Mouse (Mus musculus) spleen, adult 2 months (tissue): ENCODE measurements around the gene Rab3c. TPM values are rescaled to one million over a fixed set of nuclear protein-coding genes. Genes with fewer than 3 reads are reported as not detected.

Experiments
- DNase-seq, 2 experiments: peaks; one replicate each; pipeline versions ENCODE4 v3.0.0 to v3.0.0-alpha.2; 2012 to 2021; ENCODE audit warnings: low spot score in 2 of 2, low read depth in 1 of 2
- H3K27ac ChIP-seq: fragments of 200-500 bp; 2 replicates; pipeline ENCODE4 v1.5.1; 2012; ENCODE audit warnings: low read length, inconsistent platforms; ENCODE audit not compliant: insufficient read depth
- H3K27me3 ChIP-seq: fragments of 200-500 bp; 2 replicates; pipeline ENCODE4 v1.6.1; 2012; ENCODE audit warnings: mild to moderate bottlenecking, moderate library complexity, low read length, inconsistent platforms; ENCODE audit not compliant: control insufficient read depth, insufficient read depth
- H3K36me3 ChIP-seq: fragments of 200-500 bp; 2 replicates; pipeline ENCODE4 v1.6.1; 2012; ENCODE audit warnings: mild to moderate bottlenecking, low read length, inconsistent platforms; ENCODE audit not compliant: control insufficient read depth, insufficient read depth
- H3K4me1 ChIP-seq: fragments of 200-500 bp; 2 replicates; pipeline ENCODE4 v1.6.1; 2011; ENCODE audit warnings: inconsistent platforms; ENCODE audit not compliant: control insufficient read depth, insufficient read depth, insufficient read length
- H3K4me3 ChIP-seq: fragments of 200-500 bp; 2 replicates; pipeline ENCODE4 v1.5.1; 2011; ENCODE audit warnings: mild to moderate bottlenecking, inconsistent platforms; ENCODE audit not compliant: insufficient read depth, insufficient read length; ENCODE audit errors: extremely low read depth
- CTCF ChIP-seq: fragments of 200-500 bp; IDR thresholded peaks from 2 replicates; pipeline ENCODE4 v1.5.1; 2011; ENCODE audit warnings: mild to moderate bottlenecking, inconsistent platforms; ENCODE audit not compliant: insufficient read depth, insufficient read length, insufficient replicate concordance; ENCODE audit errors: extremely low read depth
- POLR2A ChIP-seq: fragments of 200-500 bp; IDR thresholded peaks from 2 replicates; pipeline ENCODE4 v1.6.1; 2011; ENCODE audit warnings: low read depth, low read length, inconsistent platforms
- WGBS: fragments of 180-500 bp; shearing (Covaris S2); methylation state at CpG from one replicate; pipeline ENCODE4 v1.1.7; 2018; 5-methylcytosine and 5-hydroxymethylcytosine counted together
- polyA plus RNA-seq: library from polyadenylated mRNA; depleted of rRNA; stranded (reverse); fragments of >200 nt; gene quantifications from 2 replicates; pipeline ENCODE4 v1.2.3, GENCODE M21; 2012

Gene Rab3c
- polyA plus RNA-seq, 1 experiment = not detected

DNA sequence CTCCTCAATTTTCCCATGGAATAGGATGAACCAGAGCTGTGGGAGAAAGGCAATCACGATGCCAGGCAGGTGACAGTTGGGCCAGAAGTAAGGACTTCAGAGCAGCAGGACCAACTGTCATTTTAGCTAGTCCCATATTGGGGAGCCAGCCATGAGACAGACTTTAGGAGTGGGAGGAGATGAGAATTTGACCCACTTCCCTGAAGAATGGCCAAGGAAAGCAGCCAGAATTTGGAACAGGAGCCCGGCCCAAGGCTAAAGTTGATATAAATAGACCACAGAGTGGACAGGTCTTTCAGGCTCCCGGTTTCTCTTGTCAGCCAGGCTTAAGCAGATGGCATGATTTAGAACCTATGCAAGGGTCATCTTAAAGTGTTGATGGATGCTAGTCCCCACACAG lies 213.6 kb downstream of the Rab3c start:
- Histone ChIP-seq H3K27ac (no peak overlapping the region), H3K4me3 (no peak overlapping the region), H3K4me1 (no peaks in the 10 kb centered on the region), H3K27me3 (no peaks in the 10 kb centered on the region), H3K36me3 (no peaks in the 10 kb centered on the region)
- DNase-seq = no peak
- TF ChIP-seq CTCF (no peak), POLR2A (no peak)
- WGBS = 70% methylated on average over 3 of the region's 3 CpGs

DNA sequence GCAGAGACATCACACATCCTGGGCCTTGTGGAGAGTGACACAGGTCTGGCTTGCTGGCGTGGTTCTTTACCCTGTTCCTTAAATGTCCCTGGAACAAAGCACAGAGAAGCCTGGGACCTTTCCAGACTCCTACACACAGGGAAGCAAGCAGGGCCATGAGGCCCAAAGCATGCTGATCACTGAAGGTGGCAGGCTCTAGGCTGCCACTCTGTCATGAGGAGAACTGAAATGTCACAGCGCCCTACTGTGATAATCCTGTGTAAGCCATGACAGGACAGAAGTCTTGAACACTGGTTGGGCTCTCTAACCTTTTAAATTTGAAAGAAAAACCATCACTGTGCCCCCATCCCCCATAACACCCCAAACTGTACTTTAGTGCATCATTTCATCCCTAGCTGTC lies 214.1 kb downstream of the Rab3c start:
- Histone ChIP-seq H3K4me3 (no peak overlapping the region), H3K4me1 (no peaks in the 10 kb centered on the region), H3K36me3 (no peaks in the 10 kb centered on the region), H3K27me3 (no peaks in the 10 kb centered on the region), H3K27ac (no peak overlapping the region)
- no peak for TF ChIP-seq CTCF
- WGBS = 83% methylated on average over 2 of the region's 2 CpGs
- no peak for DNase-seq

DNA sequence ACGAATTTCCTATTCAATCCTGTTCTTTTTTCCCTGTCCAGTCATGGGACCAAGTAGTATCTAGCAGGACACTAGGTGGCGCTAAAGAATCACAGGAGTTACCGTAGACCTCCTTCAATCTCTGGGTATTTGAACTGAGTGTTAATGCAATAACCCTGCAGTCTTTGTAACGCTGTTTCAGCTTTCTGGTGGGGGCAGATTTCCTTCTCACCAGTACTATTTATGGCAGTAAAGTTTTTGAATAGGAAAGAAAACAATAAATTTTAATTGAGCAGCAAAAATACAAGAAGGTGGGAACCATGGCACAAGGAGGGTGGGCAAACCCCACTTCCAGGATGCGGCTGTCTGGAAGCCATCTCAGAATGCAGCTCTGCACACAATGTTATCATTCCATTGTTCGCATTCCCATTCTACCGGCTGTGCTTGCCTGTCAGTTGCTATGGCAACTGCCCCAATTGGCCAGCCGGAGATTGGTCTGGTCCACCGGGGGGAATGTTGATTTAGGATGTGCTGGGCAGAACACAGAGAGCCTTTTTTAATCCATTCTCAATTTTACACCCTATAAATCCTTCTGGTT lies 217.9 kb downstream of the Rab3c start:
- H3K27ac ChIP-seq = no peak overlapping the region
- H3K27me3 ChIP-seq = no peaks in the 10 kb centered on the region
- no peak overlapping the region for H3K4me3 ChIP-seq
- H3K4me1 ChIP-seq = no peaks in the 10 kb centered on the region
- TF ChIP-seq POLR2A (no peak), CTCF (peak; percentile 33; the same call in 1 of the 2 replicates)
- DNase-seq = peak; percentile 28 to 33
- WGBS = 29% methylated on average over 9 of the region's 9 CpGs
- no peaks in the 10 kb centered on the region for H3K36me3 ChIP-seq

DNA sequence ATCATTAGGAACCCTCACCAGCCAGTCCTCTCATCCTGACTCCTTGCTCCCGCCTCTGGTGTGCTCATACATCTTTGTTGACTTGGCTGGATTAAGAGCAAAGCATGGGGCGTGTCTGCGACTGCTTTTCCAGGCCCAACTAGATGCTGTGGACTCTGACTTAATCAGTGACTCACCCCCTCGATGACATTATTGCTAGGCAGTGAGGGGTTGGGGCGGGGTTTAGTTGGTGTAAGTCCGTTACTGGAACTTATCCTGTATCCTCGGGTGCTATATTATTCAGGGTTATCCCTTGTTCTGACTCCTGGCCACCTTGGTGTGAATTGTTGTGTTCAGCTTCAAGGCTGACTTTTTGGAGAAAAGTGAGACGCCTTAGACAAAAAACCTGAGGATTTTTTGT lies 218.5 kb downstream of the Rab3c start:
- Histone ChIP-seq H3K36me3 (no peaks in the 10 kb centered on the region), H3K27me3 (no peaks in the 10 kb centered on the region), H3K4me1 (no peaks in the 10 kb centered on the region), H3K4me3 (no peak overlapping the region), H3K27ac (no peak overlapping the region)
- no peak for DNase-seq
- no peak for TF ChIP-seq POLR2A
- no peak for TF ChIP-seq CTCF
- WGBS = 73% methylated on average over 8 of the region's 8 CpGs

DNA sequence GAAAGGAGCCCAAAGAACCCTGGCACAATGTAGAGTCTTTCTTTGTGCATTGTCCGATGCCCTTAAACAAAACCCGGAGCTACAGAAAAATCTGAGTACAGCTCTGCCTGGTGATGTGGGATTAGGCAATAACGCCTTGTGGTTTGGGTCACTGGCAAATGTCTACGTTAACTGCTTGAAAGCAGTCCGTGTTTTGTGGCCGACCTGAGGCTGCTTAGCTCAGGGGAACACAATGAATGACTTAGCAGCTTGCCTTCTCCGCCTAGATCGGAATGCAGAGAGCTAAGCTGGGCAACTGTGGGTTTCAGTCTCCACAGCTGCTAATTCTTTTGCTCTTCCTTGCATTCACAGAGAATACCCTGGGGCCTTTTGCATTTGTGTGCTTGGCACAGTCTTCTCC lies 226.3 kb downstream of the Rab3c start:
- TF ChIP-seq POLR2A = no peak
- TF ChIP-seq CTCF = no peak
- Histone ChIP-seq H3K4me1 (peaks cover 4% of the 10 kb centered on the region; the same call in 1 of the 2 replicates), H3K36me3 (no peaks in the 10 kb centered on the region), H3K27me3 (no peaks in the 10 kb centered on the region), H3K27ac (no peak overlapping the region), H3K4me3 (no peak overlapping the region)
- WGBS = 64% methylated on average over 8 of the region's 8 CpGs
- no peak for DNase-seq

DNA sequence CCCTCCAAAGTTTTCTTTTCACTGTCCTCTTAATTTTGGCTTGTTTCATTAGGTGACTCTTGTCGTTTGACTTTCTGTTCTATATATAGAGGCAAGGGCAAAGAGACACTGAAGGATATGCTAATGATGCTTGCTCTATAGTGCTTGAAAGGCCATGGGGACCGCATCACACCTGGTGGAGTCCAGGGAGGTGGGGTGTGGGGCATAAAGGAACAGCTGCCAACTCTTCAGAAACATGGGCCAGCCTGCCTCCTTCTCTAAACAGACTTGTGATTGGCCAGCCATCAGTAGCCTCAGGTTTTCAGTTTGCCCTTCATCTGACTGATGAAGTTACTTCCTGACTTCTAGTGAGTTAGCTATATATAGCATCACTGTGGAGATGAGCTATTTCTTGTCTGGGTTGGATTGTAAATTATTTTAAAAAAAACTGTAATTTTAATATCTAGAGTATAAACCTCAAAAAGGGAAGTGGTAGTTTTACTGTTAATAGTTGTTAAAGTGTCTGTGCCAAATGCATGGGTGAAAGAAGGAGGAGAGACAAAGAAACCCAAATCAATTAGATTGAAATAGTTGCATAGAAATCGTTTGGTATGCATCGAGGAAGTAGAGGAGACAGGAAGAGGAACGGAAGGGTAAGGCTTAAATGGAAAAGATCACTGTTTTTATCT lies 231.9 kb downstream of the Rab3c start:
- Histone ChIP-seq H3K27me3 (no peaks in the 10 kb centered on the region), H3K4me1 (peaks cover 9% of the 10 kb centered on the region; the same call in 1 of the 2 replicates), H3K4me3 (no peak overlapping the region), H3K27ac (no peak overlapping the region), H3K36me3 (no peaks in the 10 kb centered on the region)
- TF ChIP-seq CTCF (no peak), POLR2A (no peak)
- 5% methylated on average over 5 of the region's 5 CpGs for WGBS
- peak; percentile 4 to 15 for DNase-seq

DNA sequence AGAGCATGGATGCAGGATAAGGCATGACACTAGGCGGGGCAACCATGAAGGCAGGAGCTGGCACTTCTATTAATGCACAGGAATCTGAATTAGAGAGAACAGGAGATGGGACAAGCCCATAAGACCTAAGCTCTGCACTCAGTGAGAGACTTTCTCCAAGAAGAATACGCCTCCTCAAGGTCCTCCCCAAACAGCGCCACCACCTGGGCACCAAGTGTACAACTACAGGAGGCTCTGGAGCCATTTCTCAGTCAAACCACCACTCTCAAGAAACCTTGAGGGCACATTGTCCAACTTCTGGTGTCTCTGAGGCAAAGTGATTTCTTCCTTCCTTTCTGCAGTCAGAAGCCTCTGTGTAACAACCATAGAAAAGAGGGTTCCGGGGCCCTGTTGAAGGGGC lies 236.4 kb downstream of the Rab3c start:
- Histone ChIP-seq H3K27me3 (no peaks in the 10 kb centered on the region), H3K27ac (no peak overlapping the region), H3K36me3 (no peaks in the 10 kb centered on the region), H3K4me3 (no peak overlapping the region), H3K4me1 (peaks cover 4% of the 10 kb centered on the region; the same call in 1 of the 2 replicates)
- no peak for DNase-seq
- TF ChIP-seq POLR2A (no peak), CTCF (no peak)
- WGBS = 82% methylated on average over 4 of the region's 4 CpGs
